Mouse (Mus musculus): ENCODE measurements around the gene Afmid.

DNA sequence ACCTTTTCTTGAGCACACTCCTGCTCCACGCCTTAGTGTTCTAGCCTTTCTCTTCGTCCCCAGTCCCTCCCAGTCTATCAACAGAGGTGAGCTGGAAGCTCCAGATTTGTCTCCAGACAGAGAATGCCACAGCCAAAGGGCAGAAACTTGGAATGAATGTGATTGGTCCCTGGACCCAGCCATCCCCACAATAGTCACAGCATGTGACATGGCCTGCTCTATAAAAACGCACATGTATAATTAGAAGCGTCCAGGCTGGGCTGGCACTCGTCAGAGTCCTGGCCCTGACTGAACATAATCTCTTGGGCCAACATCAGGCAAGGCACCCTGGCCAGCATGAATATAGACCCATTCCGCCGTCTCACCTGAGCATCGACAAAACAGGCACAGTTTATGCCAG, 6.6 kb upstream of the Afmid start:
- TF ChIP-seq POLR2A (IDR thresholded peaks at IDR 0.05; ENCODE audit: low read depth, low read length), result no peak
- no peak for TF ChIP-seq CTCF (IDR thresholded peaks at IDR 0.05; ENCODE audit: extremely low read depth, insufficient read length, insufficient replicate concordance, low read depth, low read length)
